Mouse (Mus musculus): ENCODE measurements around the gene Slc25a44.
"Not testable (repeated sequence)": the region's sequence is repeated elsewhere in the genome, so short reads cannot be mapped to it uniquely, and the experiment has no call there.

DNA sequence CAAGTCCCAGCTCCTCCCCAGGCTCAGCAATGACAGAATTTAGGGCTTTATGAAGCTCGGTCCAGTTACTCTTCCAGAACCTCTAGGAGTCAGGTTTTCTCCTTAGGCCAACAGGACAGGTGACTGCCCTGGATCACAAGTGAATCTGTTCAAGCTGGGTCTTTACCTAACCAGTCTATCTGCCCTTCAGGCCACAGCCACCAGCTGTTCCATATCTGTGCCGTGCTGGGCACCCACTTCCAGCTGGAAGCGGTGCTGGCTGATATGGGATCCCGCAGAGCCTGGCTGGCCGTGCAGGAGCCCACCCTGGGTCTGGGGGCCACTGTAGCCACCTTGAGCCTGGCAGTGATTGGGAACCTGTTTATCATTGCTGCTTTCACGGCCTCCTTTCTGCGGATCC is 42.6 kb downstream of the Slc25a44 start:
- TF ChIP-seq POLR2A (IDR thresholded peaks at IDR 0.05; ENCODE audit: borderline replicate concordance, extremely low read depth, low read depth, low read length); CTCF (IDR thresholded peaks at IDR 0.05; ENCODE audit: insufficient read depth, low read length): not testable (repeated sequence)

Measured in lung, adult 2 months (tissue).